Mouse (Mus musculus): Measurements from ENCODE around the gene Ube2dnl2. TPM values are rescaled to one million over a fixed set of nuclear protein-coding genes. Genes with fewer than 3 reads are reported as not detected.

Gene Ube2dnl2
- not detected in 2 replicates for polyA plus RNA-seq (2014; fragmentation: Nextera tagmentation; extraction: Ambion mirVana)

DNA sequence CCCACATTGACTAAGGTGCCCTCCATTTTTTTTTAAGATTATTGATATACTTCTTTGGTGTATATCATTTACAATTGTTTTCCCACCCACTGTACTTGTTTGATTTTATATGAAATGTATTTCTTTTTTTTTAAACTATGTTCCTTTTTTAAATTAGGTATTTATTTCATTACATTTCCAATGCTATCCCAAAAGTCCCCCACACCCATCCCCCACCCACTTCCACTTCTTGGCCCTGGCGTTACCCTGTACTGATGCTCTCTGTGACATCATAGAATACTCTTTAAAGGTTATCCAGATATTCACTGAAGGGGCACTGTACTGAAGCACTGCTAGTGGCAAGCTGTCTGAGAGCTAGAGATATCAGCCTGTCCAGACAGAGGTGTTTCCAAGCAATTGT is at the start of gene Ube2dnl2:
TSS of gene Ube2dnl2 (plus strand) at position 301 of the 400 bp plus-strand sequence.
- H3K4me3 ChIP-seq (ENCODE audit: low read depth, low read length) = no peak within 1 kb of the TSS
- no peaks in the 10 kb centered on the region for H3K9me3 ChIP-seq (ENCODE audit: control insufficient read depth, low read depth, low read length)
- H3K36me3 ChIP-seq (ENCODE audit: control insufficient read depth, insufficient read depth, low read length) = no peaks in the 10 kb centered on the region
- 81% methylated on average over 1 of the region's 1 CpGs for WGBS
- ATAC-seq (ENCODE audit: insufficient number of reproducible peaks, insufficient read depth, low FRiP score, low read depth) = no peak
- H3K4me1 ChIP-seq (ENCODE audit: control insufficient read depth, insufficient read depth, low read length) = no peaks in the 10 kb centered on the region
- H3K27me3 ChIP-seq (ENCODE audit: control insufficient read depth, insufficient read depth, low read length) = no peaks in the 10 kb centered on the region
- H3K27ac ChIP-seq (ENCODE audit: low read length) = no peak within 1 kb of the TSS
- H3K9ac ChIP-seq (replicated peaks; ENCODE audit: low read depth, low read length) = no peak within 1 kb of the TSS
- no peak within 1 kb of the TSS for H3K4me2 ChIP-seq (replicated peaks; ENCODE audit: low read depth, low read length)

DNA sequence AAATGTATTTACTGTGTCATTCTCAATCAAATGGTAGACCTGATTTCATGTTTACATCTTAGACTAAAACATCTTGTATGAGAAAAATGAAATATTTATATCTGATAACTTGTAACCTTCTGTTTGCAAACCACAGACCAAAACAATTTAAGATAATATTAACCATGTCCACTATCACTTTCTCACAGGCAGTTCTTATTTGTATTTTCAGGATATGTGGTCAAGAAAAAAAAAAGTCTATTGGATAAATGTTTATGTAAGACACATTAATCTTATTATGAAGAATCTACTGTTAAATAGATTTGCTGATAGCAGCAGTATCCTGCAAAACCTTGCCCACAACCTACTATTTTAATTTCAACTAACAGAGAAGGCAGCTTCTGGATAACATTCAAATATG is 11.9 kb upstream of the Ube2dnl2 start:
- H3K36me3 ChIP-seq (ENCODE audit: control insufficient read depth, insufficient read depth, low read length) = no peaks in the 10 kb centered on the region
- H3K9me3 ChIP-seq (ENCODE audit: control insufficient read depth, low read depth, low read length) = no peaks in the 10 kb centered on the region
- no peak overlapping the region for H3K4me3 ChIP-seq (ENCODE audit: low read depth, low read length)
- H3K4me2 ChIP-seq (replicated peaks; ENCODE audit: low read depth, low read length) = no peak overlapping the region
- H3K4me1 ChIP-seq (ENCODE audit: control insufficient read depth, insufficient read depth, low read length) = no peaks in the 10 kb centered on the region
- H3K9ac ChIP-seq (replicated peaks; ENCODE audit: low read depth, low read length) = no peak overlapping the region
- H3K27ac ChIP-seq (ENCODE audit: low read length) = no peak overlapping the region
- no peak for ATAC-seq (ENCODE audit: insufficient number of reproducible peaks, insufficient read depth, low FRiP score, low read depth)
- no peaks in the 10 kb centered on the region for H3K27me3 ChIP-seq (ENCODE audit: control insufficient read depth, insufficient read depth, low read length)

DNA sequence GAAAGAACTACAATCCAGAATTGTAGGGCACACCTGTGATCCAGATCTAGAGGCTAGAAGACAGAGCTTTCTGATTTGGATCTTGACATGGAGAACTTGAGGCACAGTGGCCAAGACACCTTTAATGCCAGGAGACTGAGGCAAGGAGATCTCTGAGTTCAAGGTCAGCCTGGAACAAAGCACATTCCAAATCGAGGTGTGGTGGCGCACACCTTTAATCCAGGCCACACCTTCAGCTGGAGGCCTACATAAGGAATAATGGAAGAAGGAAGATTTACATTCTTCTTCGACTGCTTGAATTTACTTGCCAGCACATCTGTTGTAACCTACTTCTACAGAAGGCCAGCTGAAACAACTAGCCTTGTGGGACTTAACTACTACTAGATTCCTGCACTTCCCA is 9.9 kb upstream of the Ube2dnl2 start:
- Histone ChIP-seq H3K36me3 (ENCODE audit: control insufficient read depth, insufficient read depth, low read length) (no peaks in the 10 kb centered on the region), H3K4me1 (ENCODE audit: control insufficient read depth, insufficient read depth, low read length) (no peaks in the 10 kb centered on the region), H3K9ac (replicated peaks; ENCODE audit: low read depth, low read length) (no peak overlapping the region), H3K27me3 (ENCODE audit: control insufficient read depth, insufficient read depth, low read length) (no peaks in the 10 kb centered on the region), H3K4me3 (ENCODE audit: low read depth, low read length) (no peak overlapping the region), H3K27ac (ENCODE audit: low read length) (no peak overlapping the region), H3K4me2 (replicated peaks; ENCODE audit: low read depth, low read length) (no peak overlapping the region), H3K9me3 (ENCODE audit: control insufficient read depth, low read depth, low read length) (no peaks in the 10 kb centered on the region)
- ATAC-seq (ENCODE audit: insufficient number of reproducible peaks, insufficient read depth, low FRiP score, low read depth) = no peak
- WGBS = 88% methylated on average over 3 of the region's 3 CpGs

- Histone ChIP-seq H3K27me3 (ENCODE audit: control insufficient read depth, insufficient read depth, low read length) (no peaks in the 10 kb centered on the region), H3K4me3 (ENCODE audit: low read depth, low read length) (no peak overlapping the region), H3K9me3 (ENCODE audit: control insufficient read depth, low read depth, low read length) (no peaks in the 10 kb centered on the region), H3K27ac (ENCODE audit: low read length) (no peak overlapping the region), H3K9ac (replicated peaks; ENCODE audit: low read depth, low read length) (no peak overlapping the region), H3K4me2 (replicated peaks; ENCODE audit: low read depth, low read length) (no peak overlapping the region), H3K4me1 (ENCODE audit: control insufficient read depth, insufficient read depth, low read length) (no peaks in the 10 kb centered on the region), H3K36me3 (ENCODE audit: control insufficient read depth, insufficient read depth, low read length) (no peaks in the 10 kb centered on the region)
- no peak for ATAC-seq (ENCODE audit: insufficient number of reproducible peaks, insufficient read depth, low FRiP score, low read depth)
Measured at GRCm38 (mm10) chrX:114903391-114903790, 4.0 kb upstream of the Ube2dnl2 start.

DNA sequence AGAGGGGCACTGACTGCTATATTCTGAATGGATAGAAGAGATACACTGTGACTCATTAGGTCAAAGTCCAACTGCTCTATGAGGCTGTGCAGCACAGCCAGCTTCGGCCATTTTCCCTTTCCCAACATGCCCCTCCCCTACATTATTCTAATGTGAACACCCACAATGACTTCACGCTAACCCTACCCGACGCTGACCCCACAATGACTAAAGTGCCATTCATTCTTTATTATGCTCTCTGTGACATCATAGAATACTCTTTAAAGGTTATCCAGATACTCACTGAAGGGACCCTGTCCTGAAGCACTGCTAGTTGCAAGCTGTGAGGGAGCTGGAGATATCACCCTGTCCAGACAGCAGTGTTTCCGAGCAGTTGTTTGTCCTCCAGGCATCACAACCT is 2.7 kb upstream of the Ube2dnl2 start, which contains the start of gene Ube2dnl1:
TSS of gene Ube2dnl1 (plus strand) at position 301 of the 400 bp plus-strand sequence.
- Histone ChIP-seq H3K9me3 (ENCODE audit: control insufficient read depth, low read depth, low read length) (no peaks in the 10 kb centered on the region), H3K4me3 (ENCODE audit: low read depth, low read length) (no peak within 1 kb of the TSS), H3K4me1 (ENCODE audit: control insufficient read depth, insufficient read depth, low read length) (no peaks in the 10 kb centered on the region), H3K4me2 (replicated peaks; ENCODE audit: low read depth, low read length) (no peak within 1 kb of the TSS), H3K9ac (replicated peaks; ENCODE audit: low read depth, low read length) (no peak within 1 kb of the TSS), H3K27me3 (ENCODE audit: control insufficient read depth, insufficient read depth, low read length) (no peaks in the 10 kb centered on the region), H3K36me3 (ENCODE audit: control insufficient read depth, insufficient read depth, low read length) (no peaks in the 10 kb centered on the region), H3K27ac (ENCODE audit: low read length) (no peak within 1 kb of the TSS)
- no peak for ATAC-seq (ENCODE audit: insufficient number of reproducible peaks, insufficient read depth, low FRiP score, low read depth)
- 84% methylated on average over 5 of the region's 5 CpGs for WGBS

DNA sequence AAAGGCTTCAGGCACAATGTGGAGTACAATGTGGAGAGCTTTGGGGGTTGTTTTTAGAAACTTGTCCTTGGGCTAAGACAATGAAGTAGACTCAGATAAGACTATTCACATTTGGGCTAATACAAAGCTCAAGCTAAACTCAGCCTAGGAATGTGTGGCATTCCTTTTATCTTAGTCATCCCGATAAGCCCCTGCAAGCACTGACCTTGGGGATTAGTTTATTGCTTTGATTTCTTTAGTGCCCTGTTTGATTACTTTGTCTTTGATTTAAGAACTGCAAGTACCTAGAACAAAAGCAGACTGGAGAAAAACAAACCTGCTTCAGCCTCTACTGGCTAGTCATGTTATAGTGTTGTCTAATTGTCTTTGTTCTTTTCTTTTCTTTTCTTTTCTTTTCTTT is 47.7 kb downstream of the Ube2dnl2 start:
- WGBS = 37% methylated on average over 1 of the region's 1 CpGs
- no peaks in the 10 kb centered on the region for H3K4me1 ChIP-seq (ENCODE audit: control insufficient read depth, insufficient read depth, low read length)
- no peaks in the 10 kb centered on the region for H3K36me3 ChIP-seq (ENCODE audit: control insufficient read depth, insufficient read depth, low read length)
- H3K4me2 ChIP-seq (replicated peaks; ENCODE audit: low read depth, low read length) = no peak overlapping the region
- H3K9ac ChIP-seq (replicated peaks; ENCODE audit: low read depth, low read length) = no peak overlapping the region
- no peaks in the 10 kb centered on the region for H3K9me3 ChIP-seq (ENCODE audit: control insufficient read depth, low read depth, low read length)
- H3K4me3 ChIP-seq (ENCODE audit: low read depth, low read length) = no peak overlapping the region
- no peak overlapping the region for H3K27ac ChIP-seq (ENCODE audit: low read length)
- H3K27me3 ChIP-seq (ENCODE audit: control insufficient read depth, insufficient read depth, low read length) = no peaks in the 10 kb centered on the region
- no peak for ATAC-seq (ENCODE audit: insufficient number of reproducible peaks, insufficient read depth, low FRiP score, low read depth)

Other genes with a start within 250 kb of the Ube2dnl2 start
- not detected in 2 replicates for gene Ube2dnl1, start 2.6 kb upstream of the Ube2dnl2 start, polyA plus RNA-seq (2014; fragmentation: Nextera tagmentation; extraction: Ambion mirVana)

Measured in stomach, embryonic 14.5 days (tissue).